ENCODE assay signal across 27 mouse cellular contexts in the genomic region with DNA sequence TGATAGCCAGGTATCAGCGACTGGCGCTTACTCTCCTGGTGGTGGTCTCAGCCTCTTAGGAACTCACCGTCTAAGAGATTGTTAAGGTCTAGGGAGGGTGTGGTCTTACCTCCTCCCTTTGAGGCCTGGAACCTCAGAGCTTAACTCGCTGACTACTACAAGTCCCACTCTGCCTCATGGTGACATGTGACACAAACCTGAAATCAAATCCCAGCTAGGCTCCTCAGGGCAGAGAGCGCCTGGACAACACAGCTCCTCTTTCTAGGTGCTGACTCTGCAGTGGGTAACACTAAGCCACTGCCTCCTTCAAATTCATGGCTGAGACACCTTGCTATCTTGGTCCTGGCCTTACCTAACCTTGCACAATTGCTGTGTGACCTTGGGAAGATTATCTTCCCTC.
"Had no signal": no experiment of that assay in that cellular context is flagged by ENCODE, and none has a peak within 500 bp of the region (broad histone marks: within the 10 kb centered on the region; RNA-seq: fewer than 3 reads in every experiment).

No protein-coding gene starts in this region.

- DNase-seq: liver; liver, embryonic 13.5 days; liver, postnatal 0 days; lung, adult 18-20 months; lung, adult 2 months; lung, embryonic 14.5 days; lung, postnatal 36 days; lung, postnatal 4 days; midbrain, embryonic 14.5 days had no signal

- H3K36me3 ChIP-seq: limb, embryonic 10.5 days; limb, embryonic 12.5 days; limb, embryonic 13.5 days; limb, embryonic 15.5 days; liver, embryonic 12.5 days; liver, embryonic 13.5 days; liver, embryonic 15.5 days; lung, embryonic 15.5 days; midbrain, embryonic 10.5 days; midbrain, embryonic 12.5 days; midbrain, embryonic 13.5 days; midbrain, embryonic 15.5 days had no signal

- H3K9me3 ChIP-seq: limb, embryonic 10.5 days; limb, embryonic 12.5 days; limb, embryonic 13.5 days; limb, embryonic 15.5 days; liver, embryonic 12.5 days; liver, embryonic 13.5 days; liver, embryonic 15.5 days; lung, embryonic 15.5 days; midbrain, embryonic 10.5 days; midbrain, embryonic 12.5 days; midbrain, embryonic 13.5 days; midbrain, embryonic 15.5 days had no signal

- H3K4me1 ChIP-seq: limb, embryonic 10.5 days; limb, embryonic 12.5 days; limb, embryonic 15.5 days; liver, embryonic 12.5 days; liver, embryonic 13.5 days; liver, embryonic 15.5 days; lung, embryonic 15.5 days; megakaryocyte, embryonic 14.5 days; midbrain, embryonic 15.5 days had no signal

- ATAC-seq: liver, embryonic 12.5 days; liver, postnatal 0 days; lung, postnatal 0 days; midbrain, embryonic 13.5 days; midbrain, embryonic 15.5 days had no signal

- H3K9ac ChIP-seq: limb, embryonic 12.5 days; limb, embryonic 13.5 days; limb, embryonic 15.5 days; liver, embryonic 12.5 days; liver, embryonic 13.5 days; liver, embryonic 14.5 days; liver, embryonic 15.5 days; liver, postnatal 0 days; lung, embryonic 14.5 days; lung, embryonic 15.5 days; midbrain, embryonic 12.5 days; midbrain, embryonic 13.5 days; midbrain, embryonic 15.5 days had no signal

- H3K27ac ChIP-seq: limb, embryonic 10.5 days; limb, embryonic 12.5 days; limb, embryonic 13.5 days; limb, embryonic 15.5 days; liver, embryonic 12.5 days; liver, embryonic 13.5 days; liver, embryonic 14.5 days; liver, embryonic 15.5 days; lung, embryonic 15.5 days; macrophage; midbrain, embryonic 10.5 days; midbrain, embryonic 12.5 days; midbrain, embryonic 13.5 days; midbrain, embryonic 15.5 days had no signal

- H3K4me3 ChIP-seq: limb, embryonic 10.5 days; limb, embryonic 12.5 days; limb, embryonic 13.5 days; limb, embryonic 15.5 days; liver, embryonic 12.5 days; liver, embryonic 13.5 days; liver, embryonic 15.5 days; lung, embryonic 15.5 days; megakaryocyte, embryonic 14.5 days; midbrain, embryonic 10.5 days; midbrain, embryonic 12.5 days; midbrain, embryonic 13.5 days; midbrain, embryonic 15.5 days; myocyte had no signal

- H3K27me3 ChIP-seq: limb, embryonic 12.5 days; limb, embryonic 15.5 days; liver, embryonic 12.5 days; liver, embryonic 13.5 days; liver, embryonic 15.5 days; lung, embryonic 15.5 days; megakaryocyte, embryonic 14.5 days; midbrain, embryonic 12.5 days; midbrain, embryonic 13.5 days; midbrain, embryonic 15.5 days had no signal

- H3K4me2 ChIP-seq: limb, embryonic 12.5 days; limb, embryonic 13.5 days; limb, embryonic 15.5 days; liver, embryonic 11.5 days; liver, embryonic 12.5 days; liver, embryonic 13.5 days; liver, embryonic 15.5 days; lung, embryonic 14.5 days; lung, embryonic 15.5 days; midbrain, embryonic 11.5 days; midbrain, embryonic 12.5 days; midbrain, embryonic 13.5 days; midbrain, embryonic 15.5 days had no signal
